ENCODE assay signal across 30 mouse cellular contexts in the genomic region with DNA sequence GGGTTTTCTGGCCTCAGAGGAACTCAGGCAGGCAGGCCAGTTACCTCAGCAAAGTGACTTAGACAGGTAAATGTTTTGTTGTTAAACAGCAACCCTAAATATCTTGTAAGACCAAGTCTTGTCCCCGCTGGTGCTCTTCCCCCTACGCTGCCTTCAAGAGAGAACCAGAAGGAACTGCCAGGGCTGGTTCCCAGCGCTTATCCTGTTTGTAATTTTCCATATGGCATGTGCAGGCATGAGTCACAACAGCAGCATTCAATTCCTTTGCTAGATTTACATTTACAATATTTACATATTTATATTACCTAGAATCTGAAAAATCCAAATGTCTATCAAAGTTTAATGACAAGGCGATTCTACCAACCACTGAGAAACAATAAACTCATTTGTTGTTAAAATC. TPM values are rescaled to one million over a fixed set of nuclear protein-coding genes. Genes with fewer than 3 reads are reported as not detected.
"Had no signal": no experiment of that assay in that cellular context is flagged by ENCODE, and none has a peak within 500 bp of the region (broad histone marks: within the 10 kb centered on the region; RNA-seq: fewer than 3 reads in every experiment).

No protein-coding gene starts in this region.

- H3K4me1 ChIP-seq: limb, embryonic 13.5 days; liver, embryonic 12.5 days; liver, embryonic 15.5 days; lung, embryonic 15.5 days; midbrain, embryonic 10.5 days; midbrain, embryonic 13.5 days; neural tube, embryonic 13.5 days had no signal

- H3K27ac ChIP-seq: kidney, postnatal 0 days; layer of hippocampus, adult 2 months; limb, embryonic 10.5 days; limb, embryonic 13.5 days; liver, embryonic 12.5 days; liver, embryonic 15.5 days; lung, embryonic 15.5 days; midbrain, embryonic 10.5 days; midbrain, embryonic 13.5 days; neural tube, embryonic 13.5 days; stomach, postnatal 0 days had no signal

- H3K4me3 ChIP-seq: layer of hippocampus, adult 2 months; limb, embryonic 10.5 days; limb, embryonic 13.5 days; liver, embryonic 12.5 days; liver, embryonic 15.5 days; lung, embryonic 15.5 days; megakaryocyte, embryonic 14.5 days; midbrain, embryonic 10.5 days; midbrain, embryonic 13.5 days; myocyte; neural tube, embryonic 13.5 days had no signal

- DNase-seq: kidney, adult 2 months; kidney, postnatal 25 days; layer of hippocampus, adult 9-11 months; liver; lung, adult 18-20 months; lung, postnatal 10 days; lung, postnatal 36 days; retina, postnatal 1 day; right cerebral cortex, postnatal 14 days; thymus, postnatal 25 days had no signal

RNA-seq across cellular contexts. Expression of a gene that starts 3.7 kb away (rescaled TPM):
- polyA plus RNA-seq: kidney, adult 2 months; kidney, embryonic 14.5 days; kidney, postnatal 0 days; large intestine, adult 2 months; limb, embryonic 10.5 days; limb, embryonic 13.5 days; liver, embryonic 12.5 days; liver, embryonic 15.5 days; lung, embryonic 15.5 days; midbrain, embryonic 10.5 days; midbrain, embryonic 13.5 days; midbrain, embryonic 16.5 days; myocyte; neural tube, embryonic 13.5 days; small intestine, adult 2 months; spleen, adult 2 months; stomach, embryonic 14.5 days; stomach, postnatal 0 days had no signal

RNA-seq across cellular contexts. Expression of a gene that starts 12.1 kb away (rescaled TPM):
- polyA plus RNA-seq: kidney, adult 2 months; kidney, embryonic 14.5 days; kidney, postnatal 0 days; large intestine, adult 2 months; limb, embryonic 10.5 days; limb, embryonic 13.5 days; liver, embryonic 12.5 days; liver, embryonic 15.5 days; lung, embryonic 15.5 days; midbrain, embryonic 10.5 days; midbrain, embryonic 13.5 days; midbrain, embryonic 16.5 days; myocyte; neural tube, embryonic 13.5 days; small intestine, adult 2 months; spleen, adult 2 months; stomach, postnatal 0 days; thymus, postnatal 0 days had no signal

RNA-seq across cellular contexts. Expression of a gene that starts 16.4 kb away (rescaled TPM):
- polyA plus RNA-seq: kidney, adult 2 months; kidney, embryonic 14.5 days; kidney, postnatal 0 days; large intestine, adult 2 months; limb, embryonic 10.5 days; limb, embryonic 13.5 days; liver, embryonic 12.5 days; liver, embryonic 15.5 days; lung, embryonic 15.5 days; midbrain, embryonic 10.5 days; midbrain, embryonic 13.5 days; midbrain, embryonic 16.5 days; myocyte; neural tube, embryonic 13.5 days; small intestine, adult 2 months; spleen, adult 2 months; stomach, embryonic 14.5 days; stomach, postnatal 0 days; thymus, postnatal 0 days had no signal

RNA-seq across cellular contexts. Expression of a gene that starts 24.3 kb away (rescaled TPM):
- polyA plus RNA-seq: kidney, adult 2 months; kidney, embryonic 14.5 days; kidney, postnatal 0 days; large intestine, adult 2 months; limb, embryonic 10.5 days; limb, embryonic 13.5 days; liver, embryonic 12.5 days; liver, embryonic 15.5 days; lung, embryonic 15.5 days; midbrain, embryonic 10.5 days; midbrain, embryonic 13.5 days; myocyte; neural tube, embryonic 13.5 days; small intestine, adult 2 months; spleen, adult 2 months; stomach, embryonic 14.5 days; stomach, postnatal 0 days; thymus, postnatal 0 days had no signal

RNA-seq across cellular contexts. Expression of a gene that starts 34.3 kb away (rescaled TPM):
- polyA plus RNA-seq: kidney, adult 2 months; kidney, embryonic 14.5 days; kidney, postnatal 0 days; large intestine, adult 2 months; limb, embryonic 10.5 days; limb, embryonic 13.5 days; liver, embryonic 12.5 days; liver, embryonic 15.5 days; lung, embryonic 15.5 days; midbrain, embryonic 10.5 days; midbrain, embryonic 13.5 days; midbrain, embryonic 16.5 days; neural tube, embryonic 13.5 days; small intestine, adult 2 months; spleen, adult 2 months; stomach, embryonic 14.5 days; stomach, postnatal 0 days; thymus, postnatal 0 days had no signal
